Mouse (Mus musculus) neutrophil, adult 5-6 weeks (primary cell): Measurements from ENCODE around the gene Gm10645. TPM values are rescaled to one million over a fixed set of nuclear protein-coding genes. Genes with fewer than 3 reads are reported as not detected.
A peak's percentile ranks its signal among the peaks of the same experiment; 100 is the strongest.

Source experiments
- ATAC-seq: fragments of 151-379, 151-347 bp; 2 replicates; pipeline ENCODE4 v1.8.0; 2017; ENCODE audit warnings: mild to moderate bottlenecking, moderate TSS enrichment; ENCODE audit not compliant: insufficient number of reproducible peaks, poor library complexity, low FRiP score, severe bottlenecking; ENCODE audit errors: extremely low read depth
- total RNA-seq: library from RNA; stranded (forward); fragments of 200-1000 nt; gene quantifications from 2 replicates; pipeline ENCODE4 v1.2.3, GENCODE M21; 2017

Gene Gm10645
- total RNA-seq, 1 experiment from 2014 or later, result 1.2 TPM

- ATAC-seq, result no peak
These were observed 9.7 kb upstream of the Gm10645 start for GRCm38 (mm10) chr8:83175680-83176079.

- ATAC-seq, result no peak
These were observed 4.9 kb upstream of the Gm10645 start for GRCm38 (mm10) chr8:83170894-83171293.

GRCm38 (mm10) chr8:83169709-83170108 is 3.7 kb upstream of the Gm10645 start:
- no peak for ATAC-seq

- no peak for ATAC-seq
These were observed 3.2 kb upstream of the Gm10645 start for GRCm38 (mm10) chr8:83169127-83169526.

GRCm38 (mm10) chr8:83167932-83168331 is 2.0 kb upstream of the Gm10645 start:
- no peak for ATAC-seq

GRCm38 (mm10) chr8:83165235-83165930 is 587 bp downstream of the Gm10645 start, which contains the start of gene Tbc1d9:
Gene Tbc1d9, plus strand, starts transcription at chr8:83165352.
- ATAC-seq, result peak; percentile 36; the same call in 1 of the 2 replicates

- ATAC-seq, result no peak
These were observed 5.4 kb downstream of the Gm10645 start for GRCm38 (mm10) chr8:83160613-83161012.

- ATAC-seq, result no peak
These were observed 6.4 kb downstream of the Gm10645 start for GRCm38 (mm10) chr8:83159615-83160014.

- peak; percentile 85 for ATAC-seq
These were observed 7.0 kb downstream of the Gm10645 start for GRCm38 (mm10) chr8:83158971-83159370.

- no peak for ATAC-seq
These were observed 10.9 kb downstream of the Gm10645 start for GRCm38 (mm10) chr8:83155110-83155509.

- ATAC-seq, result 0 out of 2 replicates have a peak, but pooled peaks have one; percentile 13
These were observed 13.5 kb downstream of the Gm10645 start for GRCm38 (mm10) chr8:83152470-83152869.

- ATAC-seq, result no peak
These were observed 13.9 kb downstream of the Gm10645 start for GRCm38 (mm10) chr8:83152055-83152454.

- ATAC-seq, result no peak
These were observed 16.8 kb downstream of the Gm10645 start for GRCm38 (mm10) chr8:83149124-83149523.

GRCm38 (mm10) chr8:83145421-83145820 is 20.5 kb downstream of the Gm10645 start:
- ATAC-seq, result no peak

GRCm38 (mm10) chr8:83144601-83145000 is 21.4 kb downstream of the Gm10645 start:
- no peak for ATAC-seq

- peak; percentile 44 for ATAC-seq
These were observed 24.6 kb downstream of the Gm10645 start for GRCm38 (mm10) chr8:83141358-83141757.

GRCm38 (mm10) chr8:83140701-83141111 is 25.3 kb downstream of the Gm10645 start:
- peak; percentile 83 for ATAC-seq

GRCm38 (mm10) chr8:83140068-83140467 is 25.9 kb downstream of the Gm10645 start:
- ATAC-seq, result no peak

- ATAC-seq, result no peak
These were observed 30.9 kb downstream of the Gm10645 start for GRCm38 (mm10) chr8:83135086-83135485.
